ENCODE assay signal across 16 mouse cellular contexts in genomic region chr9:119089437-119089836, GRCm38 (mm10). TPM values are rescaled to one million over a fixed set of nuclear protein-coding genes. Genes with fewer than 3 reads are reported as not detected.
DNase-seq lines count a peak whose midpoint lies in the region; ATAC-seq and TF ChIP-seq lines count a peak whose summit lies in the region.
"Had no signal": no experiment of that assay in that cellular context is flagged by ENCODE, and none has a peak within 500 bp of the region (broad histone marks: within the 10 kb centered on the region; RNA-seq: fewer than 3 reads in every experiment).

No protein-coding gene starts in this region.

- no peak for TF ChIP-seq POLR2A in testis, adult 2 months (IDR thresholded peaks at IDR 0.05; ENCODE audit: control insufficient read depth, low read depth, low read length)

- intact Hi-C loops in gastrocnemius, adult 2 months (cut with DNase I), result no loop called here
- intact Hi-C loops in gastrocnemius, postnatal 36 days (cut with DNase I), result no loop called here

- peak overlapping the region; percentile 95; the same call in 1 of the 2 replicates for H3K27ac ChIP-seq in gastrocnemius, adult 2 months
- peak overlapping the region; percentile 14; the same call in 1 of the 2 replicates for H3K27ac ChIP-seq in testis, adult 2 months (ENCODE audit: control insufficient read depth, insufficient read depth, low read depth, low read length)
- peak overlapping the region; percentile 17; the same call in 1 of the 2 replicates for H3K27ac ChIP-seq in hindbrain, embryonic 16.5 days (ENCODE audit: low read depth, low read length)

- WGBS in hindbrain, embryonic 16.5 days, result 40% methylated on average over 7 of the region's 7 CpGs

- no peak overlapping the region for H3K4me2 ChIP-seq in hindbrain, embryonic 16.5 days (ENCODE audit: low read length)

- no peak for TF ChIP-seq CTCF in gastrocnemius, adult 2 months (IDR thresholded peaks at IDR 0.05)
- TF ChIP-seq CTCF in testis, adult 2 months (IDR thresholded peaks at IDR 0.05; ENCODE audit: control insufficient read depth, insufficient read depth, insufficient replicate concordance, low read depth, low read length), result no peak

- DNase-seq in gastrocnemius, adult 2 months, result no peak
- no peak for DNase-seq in gastrocnemius, postnatal 36 days
- DNase-seq in testis, postnatal 10 days (ENCODE audit: low spot score), result no peak
- peak; percentile 55 for DNase-seq in testis, postnatal 14 days (ENCODE audit: low spot score)
- no peak for DNase-seq in embryo, embryonic 10 days (ENCODE audit: low spot score)
- DNase-seq in cerebellum, postnatal 25 days, result no peak
- DNase-seq: cerebellum, adult 8-10 months; left cerebral cortex, postnatal 4 days; lung, embryonic 14.5 days; thymus, postnatal 25 days had no signal

- no peaks in the 10 kb centered on the region for H3K9me3 ChIP-seq in hindbrain, embryonic 16.5 days (ENCODE audit: control insufficient read depth, low read length)
- H3K9me3 ChIP-seq: heart, embryonic 12.5 days; megakaryocyte, embryonic 14.5 days had no signal

- 0 out of 2 replicates have a peak overlapping the region, but pooled peaks have one; percentile 23 for H3K9ac ChIP-seq in hindbrain, embryonic 16.5 days (ENCODE audit: low read depth, low read length)
- H3K9ac ChIP-seq: lung, embryonic 14.5 days had no signal

- ATAC-seq in hindbrain, embryonic 16.5 days, result no peak

- peaks cover 15% of the 10 kb centered on the region for H3K4me1 ChIP-seq in testis, adult 2 months (ENCODE audit: control insufficient read depth, insufficient read depth, low read length)
- peaks cover 31% of the 10 kb centered on the region for H3K4me1 ChIP-seq in hindbrain, embryonic 16.5 days (ENCODE audit: control insufficient read depth, insufficient read depth, low read depth, low read length)

- no peak overlapping the region for H3K4me3 ChIP-seq in gastrocnemius, adult 2 months
- H3K4me3 ChIP-seq in testis, adult 2 months (ENCODE audit: control insufficient read depth, low read depth, low read length), result peak overlapping the region; percentile 12
- H3K4me3 ChIP-seq in hindbrain, embryonic 16.5 days (ENCODE audit: low read length), result no peak overlapping the region

- no peaks in the 10 kb centered on the region; the same call in 1 of the 2 replicates for H3K27me3 ChIP-seq in testis, adult 2 months (ENCODE audit: control insufficient read depth, insufficient read depth, low read length)
- H3K27me3 ChIP-seq in hindbrain, embryonic 16.5 days (replicated peaks; ENCODE audit: control insufficient read depth, insufficient read depth, low read length), result no peaks in the 10 kb centered on the region
- H3K27me3 ChIP-seq: heart, embryonic 12.5 days had no signal

- H3K36me3 ChIP-seq in testis, adult 2 months (ENCODE audit: control insufficient read depth, insufficient read depth, low read length), result no peaks in the 10 kb centered on the region
- H3K36me3 ChIP-seq in hindbrain, embryonic 16.5 days (ENCODE audit: control insufficient read depth, insufficient read depth, low read length), result no peaks in the 10 kb centered on the region
- H3K36me3 ChIP-seq: heart, embryonic 12.5 days had no signal

RNA-seq across cellular contexts. Expression of gene Plcd1, which starts 3.9 kb away (rescaled TPM):
- total RNA-seq in gastrocnemius, adult 2 months (2021), result 1 to 10 TPM; 7.6 to 9.6 TPM
- 1 to 10 TPM; 8.2 to 9.0 TPM for total RNA-seq in gastrocnemius, postnatal 36 days (2021)
- polyA plus RNA-seq in testis, adult 2 months (2012; rRNA removed), result 13.4 and 13.9 TPM in 2 replicates
- polyA plus RNA-seq in hindbrain, embryonic 16.5 days (2015; fragmentation: Nextera tagmentation; extraction: Ambion mirVana), result 20.7 and 22.4 TPM in 2 replicates
- total RNA-seq: MEL had no signal

RNA-seq across cellular contexts. Expression of gene Dlec1, which starts 12.8 kb away (rescaled TPM):
- total RNA-seq in gastrocnemius, adult 2 months (2021), result not detected
- not detected for total RNA-seq in gastrocnemius, postnatal 36 days (2021)
- 24.9 and 26.2 TPM in 2 replicates for polyA plus RNA-seq in testis, adult 2 months (2012; rRNA removed)
- 0.77 and 2.9 TPM in 2 replicates for polyA plus RNA-seq in hindbrain, embryonic 16.5 days (2015; fragmentation: Nextera tagmentation; extraction: Ambion mirVana)
- total RNA-seq: gastrocnemius, adult 8-10 months; MEL had no signal

RNA-seq across cellular contexts. Expression of gene Vill, which starts 36.9 kb away (rescaled TPM):
- under 1 TPM in 1 of 2 experiments, not detected in 1; 0.45 TPM for total RNA-seq in gastrocnemius, adult 2 months (2021)
- total RNA-seq in gastrocnemius, postnatal 36 days (2021), result under 1 TPM; 0.18 to 0.81 TPM
- polyA plus RNA-seq in testis, adult 2 months (2012; rRNA removed), result 8.7 and 11.4 TPM in 2 replicates
- 4.7 and 5.0 TPM in 2 replicates for polyA plus RNA-seq in hindbrain, embryonic 16.5 days (2015; fragmentation: Nextera tagmentation; extraction: Ambion mirVana)

Comparison
In these comparisons a context has a peak if more than half of its experiments do, and no peak if none do; other contexts are left out.
1. H3K27ac ChIP-seq: peak in every context shown above with its lines; median percentile 95 in gastrocnemius, adult 2 months; 17 in hindbrain, embryonic 16.5 days; 14 in testis, adult 2 months.